Mouse (Mus musculus) lung, adult 18-20 months (tissue): ENCODE results near the gene Rhbg.

Source experiments
- DNase-seq, 2 experiments: peaks; one replicate each; pipeline ENCODE4 v3.0.0; 2022; ENCODE audit warnings: mixed read lengths in 2 of 2

The Rhbg gene

GRCm38 (mm10) chr3:88206901-88207371, 47.6 kb downstream of the Rhbg start:
- DNase-seq, result no peak

GRCm38 (mm10) chr3:88206500-88206899, 48.0 kb downstream of the Rhbg start:
- no peak for DNase-seq

GRCm38 (mm10) chr3:88205563-88206491, 48.7 kb downstream of the Rhbg start:
- no peak for DNase-seq

DNA sequence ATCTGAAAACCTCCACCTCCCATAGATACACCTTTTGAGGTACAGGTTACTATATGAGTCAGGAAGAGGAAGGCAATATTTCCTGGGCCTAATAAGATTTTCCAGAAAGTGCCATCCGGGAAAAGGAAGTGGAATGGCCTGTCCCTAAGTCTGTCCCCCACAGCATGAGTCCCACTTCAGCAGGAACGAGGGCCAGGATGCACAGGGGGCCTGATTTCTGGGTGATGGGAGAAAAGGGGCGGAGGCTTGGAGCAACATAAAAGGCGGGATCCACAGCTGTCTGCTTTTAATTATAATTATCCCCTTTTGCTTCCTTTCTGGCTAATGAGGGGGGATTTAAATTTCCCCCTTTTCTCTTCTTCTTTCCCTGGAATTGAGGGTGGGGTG, 49.3 kb downstream of the Rhbg start:
- DNase-seq, result no peak

DNA sequence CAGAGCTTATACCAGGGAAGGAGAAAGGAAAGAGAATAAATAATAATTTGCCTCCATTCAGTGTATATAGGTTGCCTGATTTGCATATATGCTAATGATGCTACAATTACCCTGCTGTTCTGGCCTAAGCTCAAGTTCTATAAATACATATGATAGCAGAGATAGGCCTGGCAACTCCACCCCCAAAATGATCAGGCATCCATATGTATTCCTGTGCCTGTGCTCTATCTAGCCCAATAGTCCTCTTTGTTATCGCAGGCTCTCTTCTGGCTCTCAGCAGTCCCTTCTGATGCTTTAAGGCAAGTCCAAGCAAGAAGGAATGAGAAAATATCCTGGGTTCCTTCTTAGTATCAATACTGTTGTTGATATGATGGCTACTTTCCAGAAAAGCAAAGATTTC, 49.8 kb downstream of the Rhbg start:
- no peak for DNase-seq

DNA sequence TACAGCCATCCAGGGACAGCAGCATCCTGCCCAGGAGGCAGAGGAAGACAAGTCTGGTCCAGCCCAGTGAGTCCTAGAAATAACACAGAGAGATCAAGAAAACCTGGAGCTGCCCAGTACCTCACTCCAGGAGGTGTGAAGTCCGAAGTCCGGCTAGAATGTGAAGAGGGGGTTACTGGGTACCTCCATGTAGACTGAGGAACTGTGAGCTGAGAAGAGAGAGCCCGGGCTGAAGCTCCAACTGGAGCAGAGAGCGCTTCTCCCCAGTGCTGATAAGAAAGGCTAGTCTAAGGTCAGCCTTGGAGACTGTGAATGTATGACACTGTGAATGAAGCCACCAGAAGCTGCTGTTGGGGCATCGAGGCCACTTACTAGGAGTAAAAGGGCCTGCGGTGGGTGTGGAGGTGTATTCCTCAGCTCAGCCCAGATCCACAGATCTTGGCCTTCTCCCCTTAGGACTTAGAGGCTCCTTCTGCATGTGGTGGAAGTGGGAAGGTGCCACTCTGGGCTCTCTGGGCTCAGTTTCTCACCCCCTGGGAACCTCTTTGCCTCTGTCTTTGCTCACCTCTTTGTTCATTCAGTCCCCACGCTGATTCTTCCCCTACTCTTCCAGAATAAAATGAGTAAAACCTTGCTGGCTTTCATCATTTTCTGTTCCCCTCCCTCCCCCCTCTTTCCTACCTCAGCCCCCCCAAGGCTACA, 50.4 kb downstream of the Rhbg start:
- DNase-seq, result no peak

DNA sequence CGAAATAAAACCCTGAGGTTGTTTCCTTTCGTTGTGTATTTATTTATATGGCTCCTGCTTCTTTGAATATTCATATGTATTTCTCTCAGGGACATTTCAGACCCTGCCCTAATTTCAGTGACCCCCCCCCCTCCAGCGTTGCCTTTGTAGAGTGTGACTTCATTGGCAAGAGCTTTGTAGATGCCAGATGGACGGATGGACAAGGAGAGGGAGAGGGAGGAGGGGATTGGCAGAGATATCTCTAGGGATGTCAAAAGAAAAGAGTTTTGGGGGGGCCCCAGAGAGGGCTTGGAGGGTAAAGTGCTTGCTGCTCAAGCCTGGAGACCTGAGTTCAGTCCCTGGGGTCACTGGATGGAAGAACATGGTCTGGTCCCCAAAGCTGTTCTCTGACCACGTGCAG, 51.1 kb downstream of the Rhbg start:
- no peak for DNase-seq

GRCm38 (mm10) chr3:88202986-88203385, 51.5 kb downstream of the Rhbg start:
- DNase-seq, result no peak

DNA sequence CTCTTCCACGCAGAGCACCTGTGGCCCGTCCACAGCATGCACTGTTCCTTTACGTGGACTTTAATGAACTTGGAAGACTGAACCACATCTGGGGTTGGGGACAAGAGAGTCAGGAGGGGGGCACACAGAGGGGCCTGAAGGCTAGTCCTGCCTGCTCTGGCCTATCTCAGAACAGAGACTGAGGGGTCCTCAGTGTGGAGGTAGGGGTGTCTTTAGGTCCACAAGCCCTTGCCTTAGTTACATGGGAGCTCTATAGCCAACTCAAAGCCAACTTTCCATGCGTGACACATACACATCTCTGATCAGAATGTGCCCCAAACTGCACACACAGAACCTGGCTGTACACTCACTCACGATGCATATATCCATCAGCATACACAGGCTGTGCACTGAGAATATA, 52.9 kb downstream of the Rhbg start:
- no peak for DNase-seq

- no peak for DNase-seq
These were observed 53.6 kb downstream of the Rhbg start for GRCm38 (mm10) chr3:88200972-88201330.

GRCm38 (mm10) chr3:88200161-88200971, 54.1 kb downstream of the Rhbg start:
- DNase-seq, result no peak

GRCm38 (mm10) chr3:88199541-88200110, 54.9 kb downstream of the Rhbg start:
- no peak for DNase-seq

DNA sequence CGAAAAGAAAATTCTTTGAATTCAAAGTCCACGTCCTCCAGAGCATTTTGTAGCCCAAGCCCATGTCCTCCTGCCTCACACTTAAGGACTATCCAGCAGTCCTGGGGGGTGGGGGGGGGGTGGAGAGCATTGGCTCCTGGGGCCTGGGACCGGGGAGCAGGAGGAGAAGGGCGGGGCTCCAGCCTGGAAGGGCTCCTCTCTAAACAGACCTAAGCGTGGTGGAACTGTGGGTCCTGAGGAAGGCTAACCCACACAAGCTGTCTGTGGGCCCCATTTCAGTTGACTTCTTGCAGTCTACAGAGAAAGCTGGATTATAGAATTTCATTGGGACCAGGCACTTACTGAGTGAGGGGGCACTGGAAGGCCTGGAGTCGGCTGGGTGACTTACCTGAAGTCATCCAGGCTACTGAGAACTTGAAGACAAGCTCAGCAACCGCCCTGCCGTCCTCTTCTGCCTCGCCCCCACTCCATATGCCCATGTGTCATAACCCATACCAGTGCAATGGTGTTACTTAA, 55.9 kb downstream of the Rhbg start:
- DNase-seq, result no peak

- DNase-seq, result no peak
These were observed 56.6 kb downstream of the Rhbg start for GRCm38 (mm10) chr3:88197741-88198504.
